Mouse (Mus musculus): ENCODE measurements around the gene Tmx2.

GRCm38 (mm10) chr2:84705295-84705694, 26.4 kb upstream of the Tmx2 start:
- TF ChIP-seq GATA1 (IDR thresholded peaks at IDR 0.05; ENCODE audit: borderline replicate concordance, low read length) (no peak), FLI1 (IDR thresholded peaks at IDR 0.05; ENCODE audit: low read length) (no peak)

Measured in megakaryocyte, embryonic 14.5 days (primary cell).